Mouse (Mus musculus) hindbrain, embryonic 14.5 days (tissue): ENCODE data around the gene Arhgef17. TPM values are rescaled to one million over a fixed set of nuclear protein-coding genes. Genes with fewer than 3 reads are reported as not detected.
"Not testable (repeated sequence)": the region's sequence is repeated elsewhere in the genome, so short reads cannot be mapped to it uniquely, and the experiment has no call there.

Source experiments
- ATAC-seq: fragments of 200-750 bp; cut with Nextera tagmentation; 2 replicates; pipeline ENCODE4 v1.8.0; 2017; ENCODE audit warnings: moderate number of reproducible peaks, mild to moderate bottlenecking, moderate TSS enrichment, moderate library complexity; ENCODE audit not compliant: low FRiP score
- DNase-seq: peaks from one replicate; pipeline ENCODE4 v3.0.0-alpha.2; 2015; ENCODE audit warnings: low spot score
- H3K27ac ChIP-seq: fragments of 300-500 bp; sonication (generic); 2 replicates; pipeline ENCODE4 v1.5.1; 2014; ENCODE audit warnings: mild to moderate bottlenecking, moderate library complexity
- H3K27me3 ChIP-seq: fragments of 300-500 bp; sonication (generic); 2 replicates; pipeline ENCODE4 v1.6.1; 2014; ENCODE audit warnings: mild to moderate bottlenecking, low read length, mixed read lengths; ENCODE audit not compliant: control insufficient read depth, insufficient read depth
- H3K36me3 ChIP-seq: fragments of 300-500 bp; sonication (generic); replicated peaks from 2 replicates; pipeline ENCODE4 v1.6.1; 2014; ENCODE audit not compliant: control insufficient read depth, insufficient read depth
- H3K4me1 ChIP-seq: fragments of 300-500 bp; sonication (generic); replicated peaks from 2 replicates; pipeline ENCODE4 v1.6.1; 2014; ENCODE audit warnings: antibody characterized with exemption, low read length, mixed read lengths; ENCODE audit not compliant: control insufficient read depth, insufficient read depth
- H3K4me2 ChIP-seq: fragments of 300-500 bp; sonication (generic); replicated peaks from 2 replicates; pipeline ENCODE4 v1.6.1; 2014; ENCODE audit warnings: mild to moderate bottlenecking, moderate library complexity
- H3K4me3 ChIP-seq: fragments of 300-500 bp; sonication (generic); replicated peaks from 2 replicates; pipeline ENCODE4 v1.5.1; 2014; ENCODE audit warnings: mild to moderate bottlenecking, low read length
- H3K9ac ChIP-seq: fragments of 300-500 bp; sonication (generic); 2 replicates; pipeline ENCODE4 v1.6.1; 2014
- H3K9me3 ChIP-seq: fragments of 300-500 bp; sonication (generic); 2 replicates; pipeline ENCODE4 v1.6.1; 2016; ENCODE audit warnings: low read length; ENCODE audit not compliant: control insufficient read depth
- WGBS: fragments of 180-500 bp; shearing (Covaris S2); extraction: QIAGEN DNeasy Blood & Tissue Kit; methylation state at CpG from one replicate; pipeline ENCODE4 v1.1.7; 2014; 5-methylcytosine and 5-hydroxymethylcytosine counted together
- polyA plus RNA-seq: library from polyadenylated mRNA; unstranded; fragments of >200 nt; fragmentation: Nextera tagmentation; extraction: Ambion mirVana; gene quantifications from 2 replicates; pipeline ENCODE4 v1.2.1, GENCODE M21; 2014

The Arhgef17 gene
- polyA plus RNA-seq, 1 experiment from 2014 or later: 15.5 TPM

DNA sequence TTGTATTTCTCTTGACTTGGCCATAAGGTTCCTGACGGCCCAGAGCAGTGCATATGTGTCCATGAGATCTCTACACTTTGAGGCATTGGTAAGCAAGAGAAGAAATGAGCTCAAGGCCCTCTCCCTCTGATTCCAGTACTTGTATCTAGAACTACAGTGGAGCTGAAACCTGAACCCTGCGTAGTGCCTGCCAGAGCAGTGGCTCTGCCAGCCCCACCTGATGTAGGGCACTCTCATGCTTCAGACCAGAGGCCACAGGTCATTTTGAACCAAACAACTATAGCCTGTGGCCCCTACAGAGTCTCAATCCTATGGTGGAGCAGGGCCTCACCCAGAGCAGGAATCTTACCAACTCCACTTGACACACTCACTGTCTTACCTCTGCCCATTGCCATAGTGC is 82.4 kb downstream of the Arhgef17 start:
- Histone ChIP-seq H3K27me3 (no peaks in the 10 kb centered on the region), H3K4me1 (peaks cover 16% of the 10 kb centered on the region), H3K9me3 (no peaks in the 10 kb centered on the region), H3K4me2 (no peak overlapping the region), H3K27ac (no peak overlapping the region), H3K9ac (no peak overlapping the region), H3K36me3 (no peaks in the 10 kb centered on the region), H3K4me3 (no peak overlapping the region)
- WGBS: 97% methylated on average over 2 of the region's 2 CpGs
- ATAC-seq: no peak
- DNase-seq: no peak

GRCm38 (mm10) chr7:100848744-100849143 is 83.2 kb downstream of the Arhgef17 start:
- no peak for ATAC-seq
- DNase-seq: peak; percentile 63
- H3K36me3 ChIP-seq: no peaks in the 10 kb centered on the region
- H3K9me3 ChIP-seq: no peaks in the 10 kb centered on the region
- H3K4me1 ChIP-seq: peaks cover 16% of the 10 kb centered on the region
- H3K4me3 ChIP-seq: no peak overlapping the region
- no peak overlapping the region for H3K27ac ChIP-seq
- no peaks in the 10 kb centered on the region for H3K27me3 ChIP-seq
- H3K4me2 ChIP-seq: no peak overlapping the region
- H3K9ac ChIP-seq: no peak overlapping the region
- WGBS: 33% methylated on average over 6 of the region's 6 CpGs

GRCm38 (mm10) chr7:100847131-100847530 is 84.8 kb downstream of the Arhgef17 start:
- DNase-seq (no peak), ATAC-seq (no peak)
- Histone ChIP-seq H3K4me1 (peaks cover 16% of the 10 kb centered on the region), H3K9ac (no peak overlapping the region), H3K4me3 (no peak overlapping the region), H3K36me3 (no peaks in the 10 kb centered on the region), H3K4me2 (no peak overlapping the region), H3K9me3 (no peaks in the 10 kb centered on the region), H3K27me3 (no peaks in the 10 kb centered on the region), H3K27ac (no peak overlapping the region)
- 92% methylated on average over 6 of the region's 6 CpGs for WGBS

- not testable (repeated sequence) for H3K9ac ChIP-seq, H3K4me2 ChIP-seq, ATAC-seq, H3K27ac ChIP-seq, H3K4me3 ChIP-seq, H3K27me3 ChIP-seq, H3K4me1 ChIP-seq, H3K9me3 ChIP-seq, H3K36me3 ChIP-seq, DNase-seq
- 77% methylated on average over 7 of the region's 7 CpGs for WGBS
Observed at GRCm38 (mm10) chr7:100846033-100846432, 85.9 kb downstream of the Arhgef17 start.

DNA sequence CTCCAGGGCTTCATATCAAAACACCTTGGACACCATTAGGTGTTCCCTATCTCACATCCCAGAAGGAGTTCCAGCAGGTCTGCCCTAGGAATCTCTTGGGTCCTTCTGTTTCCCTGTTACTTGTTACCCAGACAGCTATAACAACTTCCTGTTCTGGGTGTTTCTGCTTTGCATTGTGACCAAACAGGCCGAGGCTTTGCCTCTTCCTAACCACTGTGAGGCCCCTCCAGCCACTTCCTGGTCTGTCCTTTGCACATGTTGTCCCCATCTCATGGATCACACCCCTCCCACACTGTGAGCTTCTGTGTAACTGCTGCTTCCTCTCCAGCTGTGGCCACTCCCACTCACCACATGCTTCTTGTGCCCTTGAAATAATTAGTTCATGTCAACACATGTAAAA is 86.5 kb downstream of the Arhgef17 start:
- 0 out of 2 replicates have a peak, but pooled peaks cover 6% of the 10 kb centered on the region for H3K4me1 ChIP-seq
- no peak overlapping the region for H3K4me3 ChIP-seq
- no peaks in the 10 kb centered on the region for H3K27me3 ChIP-seq
- no peaks in the 10 kb centered on the region for H3K36me3 ChIP-seq
- H3K27ac ChIP-seq: no peak overlapping the region
- ATAC-seq (no peak), DNase-seq (no peak)
- no peak overlapping the region for H3K9ac ChIP-seq
- no peaks in the 10 kb centered on the region for H3K9me3 ChIP-seq
- no peak overlapping the region for H3K4me2 ChIP-seq
- WGBS: 78% methylated on average over 1 of the region's 1 CpGs

DNA sequence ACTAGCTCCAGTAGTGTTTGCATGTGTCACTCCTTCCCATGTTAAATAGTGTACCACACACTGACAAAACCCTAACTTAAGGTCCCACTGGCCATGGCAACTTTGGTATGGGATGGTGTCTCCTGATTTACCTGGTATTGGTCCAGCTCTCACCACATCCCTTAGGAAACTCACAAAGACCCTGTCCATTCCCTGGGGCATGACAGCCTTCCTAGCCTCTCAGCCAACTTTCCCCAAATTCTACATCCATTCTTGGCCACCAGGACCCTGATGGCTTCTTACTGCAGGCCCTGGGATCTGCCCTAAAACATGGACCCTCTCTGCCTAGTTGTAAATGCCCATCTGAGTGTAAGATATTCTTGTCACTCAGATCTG is 86.9 kb downstream of the Arhgef17 start:
- no peak overlapping the region for H3K9ac ChIP-seq
- no peak for DNase-seq
- H3K27me3 ChIP-seq: no peaks in the 10 kb centered on the region
- 0 out of 2 replicates have a peak, but pooled peaks cover 6% of the 10 kb centered on the region for H3K4me1 ChIP-seq
- ATAC-seq: no peak
- no peaks in the 10 kb centered on the region for H3K9me3 ChIP-seq
- no peak overlapping the region for H3K4me2 ChIP-seq
- no peak overlapping the region for H3K27ac ChIP-seq
- H3K36me3 ChIP-seq: no peaks in the 10 kb centered on the region
- H3K4me3 ChIP-seq: no peak overlapping the region

DNA sequence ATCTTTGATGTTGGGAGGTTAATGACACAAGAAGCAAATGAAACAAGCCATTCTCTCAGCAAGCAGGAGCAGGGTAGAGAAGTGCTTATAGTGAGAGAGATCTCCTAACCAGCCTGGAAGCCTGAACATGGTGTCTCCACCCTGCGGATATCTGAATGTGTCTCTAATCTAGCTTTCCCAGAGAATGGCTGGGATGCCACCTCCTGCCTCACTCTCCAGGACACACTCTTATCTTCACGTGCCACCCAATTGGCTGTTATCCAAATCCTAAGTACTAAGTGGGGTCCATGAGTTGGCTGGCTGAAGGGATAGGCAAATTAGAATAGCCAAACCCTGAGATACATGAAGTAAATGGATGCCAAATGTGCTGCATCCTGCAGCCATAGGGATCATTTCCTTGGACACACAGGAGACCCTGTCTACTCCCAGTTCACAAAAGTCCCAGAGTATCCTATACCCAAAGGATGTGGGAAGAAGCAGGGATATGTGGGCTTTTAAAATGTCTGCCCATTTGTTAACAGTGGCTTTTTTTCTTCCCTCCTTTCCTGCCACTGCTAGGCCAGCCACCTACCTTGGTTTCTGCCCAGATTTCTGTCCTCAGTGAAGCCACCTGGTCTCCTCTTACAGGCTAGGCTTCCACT is 87.4 kb downstream of the Arhgef17 start:
- no peak overlapping the region for H3K4me3 ChIP-seq
- H3K27ac ChIP-seq: no peak overlapping the region
- WGBS: 75% methylated on average over 2 of the region's 2 CpGs
- ATAC-seq: no peak
- H3K4me1 ChIP-seq: 0 out of 2 replicates have a peak, but pooled peaks cover 6% of the 10 kb centered on the region
- H3K9me3 ChIP-seq: no peaks in the 10 kb centered on the region
- no peaks in the 10 kb centered on the region for H3K27me3 ChIP-seq
- H3K9ac ChIP-seq: no peak overlapping the region
- no peak for DNase-seq
- no peak overlapping the region for H3K4me2 ChIP-seq
- no peaks in the 10 kb centered on the region for H3K36me3 ChIP-seq

DNA sequence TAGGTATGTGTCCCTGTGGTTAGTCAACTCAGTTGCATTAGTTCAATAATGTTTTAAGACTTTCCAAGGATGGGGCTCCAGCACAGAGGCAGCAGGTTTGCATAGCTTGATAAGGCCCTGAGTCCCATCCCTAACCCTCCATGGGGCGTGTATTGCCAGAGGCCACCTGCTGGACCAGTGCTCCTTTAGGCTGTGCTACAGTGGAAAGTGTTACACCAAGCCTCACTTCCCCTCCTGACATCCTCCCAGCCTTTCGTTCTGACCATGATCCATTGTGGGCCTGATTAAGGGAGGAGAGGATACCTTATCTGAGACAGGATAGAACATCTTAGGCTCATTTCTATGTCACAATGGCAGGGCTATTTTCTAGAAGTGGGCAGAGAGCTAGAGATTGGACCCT is 88.0 kb downstream of the Arhgef17 start:
- ATAC-seq (no peak), DNase-seq (no peak)
- Histone ChIP-seq H3K36me3 (no peaks in the 10 kb centered on the region), H3K27ac (no peak overlapping the region), H3K4me3 (no peak overlapping the region), H3K4me2 (no peak overlapping the region), H3K9me3 (no peaks in the 10 kb centered on the region), H3K4me1 (0 out of 2 replicates have a peak, but pooled peaks cover 6% of the 10 kb centered on the region), H3K9ac (no peak overlapping the region), H3K27me3 (no peaks in the 10 kb centered on the region)
- 92% methylated on average over 2 of the region's 2 CpGs for WGBS

DNA sequence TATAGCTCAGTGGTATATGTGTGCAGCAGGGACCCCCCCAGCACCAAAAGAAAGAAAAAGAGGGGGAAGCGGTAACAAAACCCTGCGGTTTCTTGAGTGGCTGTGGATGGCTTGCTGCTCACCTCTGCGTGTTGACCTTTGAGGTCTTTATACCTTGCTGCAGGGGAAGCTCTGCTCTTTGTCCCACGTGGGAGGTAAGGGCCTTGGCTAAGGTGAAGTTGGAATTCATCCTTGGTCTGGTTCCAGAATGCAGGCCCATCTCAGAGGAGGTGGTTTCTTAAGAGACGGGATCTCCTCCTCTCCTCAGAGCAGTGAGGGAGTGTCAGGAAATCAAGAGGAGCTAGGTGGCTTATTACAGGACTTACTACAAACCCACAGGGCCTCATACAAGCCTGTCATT is 89.7 kb downstream of the Arhgef17 start:
- Histone ChIP-seq H3K9me3 (no peaks in the 10 kb centered on the region), H3K27ac (no peak overlapping the region), H3K4me3 (no peak overlapping the region), H3K9ac (no peak overlapping the region), H3K4me2 (no peak overlapping the region), H3K27me3 (no peaks in the 10 kb centered on the region), H3K4me1 (0 out of 2 replicates have a peak, but pooled peaks cover 6% of the 10 kb centered on the region), H3K36me3 (peaks cover 13% of the 10 kb centered on the region)
- 95% methylated on average over 5 of the region's 5 CpGs for WGBS
- no peak for ATAC-seq
- DNase-seq: no peak

DNA sequence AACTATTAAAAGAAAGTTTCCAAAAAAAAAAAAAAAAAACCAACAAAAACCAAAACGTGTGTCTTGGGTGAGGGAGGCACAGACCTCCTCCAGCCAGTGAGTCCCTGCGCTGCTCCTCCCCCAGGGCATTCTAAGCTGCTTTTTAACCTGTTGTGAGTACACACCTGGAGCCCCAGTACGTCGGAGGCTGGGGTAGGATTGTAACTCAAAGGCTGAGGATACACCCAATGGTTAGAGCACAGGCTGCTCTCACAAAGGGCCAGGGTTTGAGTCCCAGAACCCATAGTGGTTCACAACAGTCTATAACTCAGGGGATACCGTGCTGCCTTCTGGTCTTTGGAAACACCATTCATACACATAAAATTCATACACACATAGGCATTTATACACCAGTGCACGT is 90.3 kb downstream of the Arhgef17 start:
- peaks cover 19% of the 10 kb centered on the region for H3K36me3 ChIP-seq
- no peak overlapping the region for H3K4me3 ChIP-seq
- H3K9me3 ChIP-seq: no peaks in the 10 kb centered on the region
- DNase-seq: no peak
- no peak overlapping the region for H3K4me2 ChIP-seq
- no peaks in the 10 kb centered on the region for H3K27me3 ChIP-seq
- 0 out of 2 replicates have a peak, but pooled peaks cover 6% of the 10 kb centered on the region for H3K4me1 ChIP-seq
- no peak overlapping the region for H3K27ac ChIP-seq
- 90% methylated on average over 6 of the region's 6 CpGs for WGBS
- H3K9ac ChIP-seq: no peak overlapping the region
- no peak for ATAC-seq
